Mouse (Mus musculus) liver, adult 2 months (tissue): Measurements from ENCODE around the gene Aspdh. TPM values are rescaled to one million over a fixed set of nuclear protein-coding genes. Genes with fewer than 3 reads are reported as not detected.

Source experiments
- DNase-seq: peaks from one replicate; pipeline ENCODE4 v3.0.0-alpha.2; 2011; ENCODE audit warnings: low read depth, low spot score; ENCODE audit errors: extremely low read depth
- H3K27ac ChIP-seq: fragments of 200-500 bp; replicated peaks from 2 replicates; pipeline ENCODE4 v1.5.1; 2012; ENCODE audit warnings: low read depth, mild to moderate bottlenecking, control low read depth, inconsistent platforms, low read length; ENCODE audit not compliant: insufficient read depth
- H3K27me3 ChIP-seq: fragments of 200-500 bp; 2 replicates; pipeline ENCODE4 v1.6.1; 2012; ENCODE audit warnings: mild to moderate bottlenecking, moderate library complexity, low read length, inconsistent platforms; ENCODE audit not compliant: control insufficient read depth, insufficient read depth
- H3K36me3 ChIP-seq: fragments of 200-500 bp; 2 replicates; pipeline ENCODE4 v1.6.1; 2012; ENCODE audit warnings: low read length, inconsistent platforms; ENCODE audit not compliant: control insufficient read depth, insufficient read depth
- H3K4me1 ChIP-seq: fragments of 200-500 bp; 2 replicates; pipeline ENCODE4 v1.6.1; 2011; ENCODE audit warnings: low read length; ENCODE audit not compliant: control insufficient read depth, insufficient read depth
- H3K4me3 ChIP-seq: fragments of 200-500 bp; 2 replicates; pipeline ENCODE4 v1.5.1; 2011; ENCODE audit warnings: low read depth, mild to moderate bottlenecking, control low read depth, low read length, moderate library complexity; ENCODE audit not compliant: insufficient read depth
- H3K79me2 ChIP-seq: fragments of 200-500 bp; 2 replicates; pipeline ENCODE4 v1.6.1; 2012; ENCODE audit warnings: inconsistent platforms, mild to moderate bottlenecking, low read length, moderate library complexity; ENCODE audit not compliant: control insufficient read depth, insufficient read depth
- H3K9ac ChIP-seq: fragments of 200-500 bp; 2 replicates; pipeline ENCODE4 v1.6.1; 2012; ENCODE audit warnings: low read depth, mild to moderate bottlenecking, control low read depth, inconsistent platforms, low read length
- CTCF ChIP-seq: fragments of 200-500 bp; IDR thresholded peaks from 2 replicates; pipeline ENCODE4 v1.5.1; 2011; ENCODE audit warnings: low read depth, low read length, control low read depth
- POLR2A ChIP-seq: fragments of 200-500 bp; IDR thresholded peaks from 2 replicates; pipeline ENCODE4 v1.6.1; 2011; ENCODE audit warnings: low read length, control low read depth; ENCODE audit not compliant: insufficient read depth; ENCODE audit errors: extremely low read depth
- WGBS: fragments of 180-500 bp; shearing (Covaris S2); methylation state at CpG from one replicate; pipeline ENCODE4 v1.1.7; 2018; 5-methylcytosine and 5-hydroxymethylcytosine counted together
- polyA plus RNA-seq: library from polyadenylated mRNA; depleted of rRNA; stranded (reverse); fragments of >200 nt; gene quantifications from 2 replicates; pipeline ENCODE4 v1.2.3, GENCODE M21; 2012
- total RNA-seq: library from RNA; depleted of rRNA; stranded (reverse); fragments of >200 nt; gene quantifications from 2 replicates; pipeline ENCODE4 v1.2.3, GENCODE M21; 2014

The Aspdh gene
- total and polyA plus RNA-seq, 2 experiments, result 146 to 608 TPM

- Histone ChIP-seq H3K4me3 (peak within 1 kb of the TSS; percentile 74), H3K9ac (peak within 1 kb of the TSS; percentile 84), H3K79me2 (peaks cover 13% of the 10 kb centered on the region; the same call in 1 of the 2 replicates), H3K27me3 (no peaks in the 10 kb centered on the region), H3K4me1 (peaks cover 17% of the 10 kb centered on the region), H3K36me3 (no peaks in the 10 kb centered on the region), H3K27ac (peak within 1 kb of the TSS; percentile 98)
- WGBS, result under 1% methylated on average over 42 of the region's 42 CpGs
- peak; percentile 97 for DNase-seq
- TF ChIP-seq POLR2A, result peak; percentile 78; the same call in 1 of the 2 replicates
- TF ChIP-seq CTCF, result 0 out of 2 replicates have a peak, but pooled peaks have one; percentile 9
Observed at GRCm38 (mm10) chr7:44467811-44468411, 2.7 kb downstream of the Aspdh start, which contains the start of gene Josd2. Gene Josd2 (plus strand): TSS chr7:44467980.

GRCm38 (mm10) chr7:44468644-44469285 lies 3.6 kb downstream of the Aspdh start:
- Histone ChIP-seq H3K27ac (no peak overlapping the region), H3K36me3 (no peaks in the 10 kb centered on the region), H3K4me1 (peaks cover 21% of the 10 kb centered on the region), H3K79me2 (peaks cover 13% of the 10 kb centered on the region; the same call in 1 of the 2 replicates), H3K9ac (peak overlapping the region; percentile 84), H3K27me3 (no peaks in the 10 kb centered on the region), H3K4me3 (peak overlapping the region; percentile 74; the same call in 1 of the 2 replicates)
- TF ChIP-seq POLR2A (no peak), CTCF (no peak)
- 86% methylated on average over 15 of the region's 15 CpGs for WGBS
- DNase-seq, result no peak

GRCm38 (mm10) chr7:44469677-44470675 lies 4.8 kb downstream of the Aspdh start:
- 86% methylated on average over 16 of the region's 16 CpGs for WGBS

GRCm38 (mm10) chr7:44470696-44471612 lies 5.8 kb downstream of the Aspdh start:
- Histone ChIP-seq H3K36me3 (no peaks in the 10 kb centered on the region), H3K9ac (no peak overlapping the region), H3K79me2 (peaks cover 11% of the 10 kb centered on the region; the same call in 1 of the 2 replicates), H3K27ac (no peak overlapping the region), H3K4me3 (no peak overlapping the region), H3K4me1 (peaks cover 21% of the 10 kb centered on the region), H3K27me3 (no peaks in the 10 kb centered on the region)
- TF ChIP-seq CTCF, result no peak
- TF ChIP-seq POLR2A, result no peak
- DNase-seq, result no peak
- 92% methylated on average over 16 of the region's 16 CpGs for WGBS

More at GRCm38 (mm10) chr7:44469677-44470675, 4.8 kb downstream of the Aspdh start:
- Histone ChIP-seq H3K4me3 (no peak overlapping the region), H3K79me2 (peaks cover 13% of the 10 kb centered on the region; the same call in 1 of the 2 replicates), H3K9ac (no peak overlapping the region), H3K4me1 (peaks cover 21% of the 10 kb centered on the region), H3K36me3 (no peaks in the 10 kb centered on the region), H3K27ac (no peak overlapping the region), H3K27me3 (no peaks in the 10 kb centered on the region)
- TF ChIP-seq POLR2A, result no peak
- TF ChIP-seq CTCF, result no peak
- DNase-seq, result no peak
